Mouse (Mus musculus) intestine, postnatal 0 days (tissue): ENCODE measurements around the gene Mrc2. TPM values are rescaled to one million over a fixed set of nuclear protein-coding genes. Genes with fewer than 3 reads are reported as not detected.

ENCODE experiments used
- ATAC-seq: fragments of 200-750 bp; cut with Nextera tagmentation; 2 replicates; pipeline ENCODE4 v1.8.0; 2017; ENCODE audit warnings: mild to moderate bottlenecking, moderate TSS enrichment, moderate library complexity
- H3K27ac ChIP-seq: fragments of 300-500 bp; sonication (generic); 2 replicates; pipeline ENCODE4 v1.5.1; 2014; ENCODE audit warnings: mild to moderate bottlenecking, low read depth, low read length, moderate library complexity
- H3K27me3 ChIP-seq: fragments of 300-500 bp; sonication (generic); replicated peaks from 2 replicates; pipeline ENCODE4 v1.6.1; 2014; ENCODE audit warnings: low read length, mixed read lengths; ENCODE audit not compliant: control insufficient read depth, insufficient read depth
- H3K36me3 ChIP-seq: fragments of 300-500 bp; sonication (generic); 2 replicates; pipeline ENCODE4 v1.6.1; 2014; ENCODE audit warnings: mild to moderate bottlenecking, moderate library complexity; ENCODE audit not compliant: control insufficient read depth, insufficient read depth
- H3K4me1 ChIP-seq: fragments of 300-500 bp; sonication (generic); replicated peaks from 2 replicates; pipeline ENCODE4 v1.6.1; 2014; ENCODE audit warnings: antibody characterized with exemption, low read length, mixed read lengths; ENCODE audit not compliant: control insufficient read depth, insufficient read depth
- H3K4me2 ChIP-seq: fragments of 300-500 bp; sonication (generic); replicated peaks from 2 replicates; pipeline ENCODE4 v1.6.1; 2014; ENCODE audit warnings: low read depth, mild to moderate bottlenecking, moderate library complexity
- H3K4me3 ChIP-seq: fragments of 300-500 bp; sonication (generic); 2 replicates; pipeline ENCODE4 v1.5.1; 2014; ENCODE audit warnings: low read depth, low read length
- H3K9ac ChIP-seq: fragments of 300-500 bp; sonication (generic); 2 replicates; pipeline ENCODE4 v1.6.1; 2014; ENCODE audit warnings: mild to moderate bottlenecking, low read depth, low read length
- H3K9me3 ChIP-seq: fragments of 300-500 bp; sonication (generic); 2 replicates; pipeline ENCODE4 v1.6.1; 2016; ENCODE audit warnings: mixed run types; ENCODE audit not compliant: control insufficient read depth
- CTCF ChIP-seq: sonication (generic); IDR thresholded peaks from 2 replicates; pipeline ENCODE4 v1.5.1; 2016; ENCODE audit warnings: low read depth, mild to moderate bottlenecking, control low read depth, antibody characterized with exemption, moderate library complexity
- WGBS: fragments of 180-500 bp; shearing (Covaris S2); extraction: QIAGEN DNeasy Blood & Tissue Kit; methylation state at CpG from one replicate; pipeline ENCODE4 v1.1.7; 2014; 5-methylcytosine and 5-hydroxymethylcytosine counted together
- polyA plus RNA-seq: library from polyadenylated mRNA; unstranded; fragments of >200 nt; fragmentation: Nextera tagmentation; extraction: Ambion mirVana; gene quantifications from 2 replicates; pipeline ENCODE4 v1.2.1, GENCODE M21; 2015

The Mrc2 gene
- polyA plus RNA-seq, 1 experiment from 2014 or later = 1.7 TPM

DNA sequence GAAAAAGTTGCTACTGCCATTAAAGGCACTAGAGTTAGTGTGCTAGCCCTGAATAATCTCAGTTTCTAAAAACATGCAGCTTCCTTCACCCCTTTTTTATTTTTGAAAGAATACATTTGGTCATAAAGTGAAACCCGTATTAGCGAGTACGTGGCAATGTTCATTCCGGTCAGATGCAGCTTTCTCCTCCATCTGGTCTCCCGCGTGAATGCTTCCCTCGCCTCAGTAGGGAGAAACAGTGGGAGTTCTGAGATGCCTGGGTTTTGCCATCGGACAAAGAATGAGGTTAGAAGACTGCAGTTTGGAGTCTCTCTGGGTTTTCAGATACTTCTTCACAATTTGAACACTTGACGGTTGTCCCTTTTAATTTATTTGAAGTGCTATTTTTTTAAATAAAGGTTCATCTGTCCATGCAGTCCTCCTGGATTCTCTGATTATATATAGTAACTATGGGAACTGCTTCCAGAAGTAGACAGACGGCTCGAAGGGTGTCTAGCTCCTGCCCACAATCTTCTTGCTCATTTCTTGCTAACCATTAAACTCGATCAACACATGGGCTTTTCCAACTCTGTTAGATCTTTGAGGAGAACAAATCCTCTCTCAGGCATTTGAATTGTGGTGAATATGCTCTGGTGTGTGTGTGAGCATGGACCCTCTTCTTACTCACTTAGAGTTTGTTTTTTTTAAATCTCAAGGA is 10.5 kb upstream of the Mrc2 start:
- H3K27me3 ChIP-seq = no peaks in the 10 kb centered on the region
- H3K9me3 ChIP-seq = no peaks in the 10 kb centered on the region
- H3K4me3 ChIP-seq = no peak overlapping the region
- no peak for ATAC-seq
- no peak for TF ChIP-seq CTCF
- H3K9ac ChIP-seq = no peak overlapping the region
- H3K4me1 ChIP-seq = no peaks in the 10 kb centered on the region; the same call in 1 of the 2 replicates
- H3K36me3 ChIP-seq = peaks cover 61% of the 10 kb centered on the region
- no peak overlapping the region for H3K27ac ChIP-seq
- H3K4me2 ChIP-seq = no peak overlapping the region
- WGBS = 88% methylated on average over 12 of the region's 12 CpGs

DNA sequence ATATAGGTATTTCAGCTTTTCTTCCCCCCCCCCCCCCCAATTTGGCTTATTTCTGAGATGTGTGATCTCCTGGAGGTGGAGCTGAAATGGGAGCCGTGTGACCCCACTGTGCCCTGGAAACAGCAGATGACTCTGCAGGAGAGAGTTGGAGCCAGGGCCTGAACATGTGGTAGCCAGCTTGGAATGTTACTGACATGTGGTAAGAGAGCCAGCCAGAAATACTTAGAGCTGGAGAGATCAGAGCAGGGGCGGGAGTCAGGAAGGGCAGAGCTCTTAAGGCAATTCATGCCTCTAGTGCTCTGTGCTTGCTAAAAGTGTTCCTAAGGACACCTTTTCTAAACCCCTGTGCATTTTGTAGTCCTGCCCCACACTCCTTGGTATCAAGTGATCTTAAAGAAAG is 10.0 kb upstream of the Mrc2 start:
- Histone ChIP-seq H3K4me2 (no peak overlapping the region), H3K27ac (no peak overlapping the region), H3K9me3 (no peaks in the 10 kb centered on the region), H3K4me3 (no peak overlapping the region), H3K36me3 (peaks cover 57% of the 10 kb centered on the region), H3K27me3 (no peaks in the 10 kb centered on the region), H3K9ac (no peak overlapping the region), H3K4me1 (no peaks in the 10 kb centered on the region; the same call in 1 of the 2 replicates)
- TF ChIP-seq CTCF = no peak
- WGBS = 62% methylated on average over 2 of the region's 2 CpGs
- no peak for ATAC-seq

DNA sequence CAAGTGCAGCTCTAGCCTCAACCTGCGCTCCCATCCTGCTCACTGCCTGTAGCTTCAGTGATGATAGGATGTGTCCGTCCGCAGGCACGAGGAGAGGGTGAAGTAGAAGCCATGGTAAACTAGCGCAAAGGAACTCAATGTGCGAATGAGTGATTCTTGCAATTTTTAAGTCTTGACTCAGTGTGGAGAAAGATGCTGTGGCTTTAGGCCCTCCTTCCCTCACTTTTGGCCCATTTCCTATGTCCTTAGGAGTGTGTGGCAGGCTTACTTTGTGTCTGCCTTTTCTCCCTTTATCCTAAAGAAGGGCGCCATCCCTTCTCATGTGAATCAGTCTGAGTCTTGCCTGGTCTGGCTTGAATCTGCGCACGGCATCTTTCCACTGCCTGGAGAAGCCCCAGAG is 9.4 kb upstream of the Mrc2 start:
- Histone ChIP-seq H3K27me3 (no peaks in the 10 kb centered on the region), H3K4me1 (no peaks in the 10 kb centered on the region; the same call in 1 of the 2 replicates), H3K27ac (no peak overlapping the region), H3K36me3 (peaks cover 54% of the 10 kb centered on the region), H3K9ac (no peak overlapping the region), H3K9me3 (no peaks in the 10 kb centered on the region), H3K4me3 (no peak overlapping the region), H3K4me2 (no peak overlapping the region)
- WGBS = 92% methylated on average over 9 of the region's 9 CpGs
- ATAC-seq = no peak
- no peak for TF ChIP-seq CTCF

DNA sequence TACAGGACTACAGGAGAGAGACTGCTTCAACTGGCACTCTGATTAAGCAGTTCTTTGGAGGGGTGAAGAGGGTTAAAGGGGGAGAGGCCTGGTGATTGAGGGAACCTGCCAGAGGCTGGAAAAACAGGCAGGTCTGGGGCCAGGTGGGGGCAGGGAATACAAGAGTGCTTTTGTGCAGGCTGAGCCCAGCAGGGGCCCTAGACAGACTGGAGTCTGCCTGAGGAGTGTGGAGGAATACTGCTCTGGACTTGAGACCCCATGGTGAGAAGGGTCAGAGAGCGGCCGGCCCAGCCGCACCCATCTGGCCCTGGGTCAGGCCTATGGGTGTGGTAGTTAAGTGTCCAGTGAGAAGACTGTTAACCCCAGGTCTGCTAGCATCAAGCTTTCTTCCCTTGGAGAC is 6.7 kb upstream of the Mrc2 start:
- ATAC-seq = peak; percentile 57; the same call in 1 of the 2 replicates
- 46% methylated on average over 3 of the region's 3 CpGs for WGBS
- Histone ChIP-seq H3K4me2 (no peak overlapping the region), H3K9me3 (no peaks in the 10 kb centered on the region), H3K4me1 (no peaks in the 10 kb centered on the region; the same call in 1 of the 2 replicates), H3K4me3 (no peak overlapping the region), H3K27me3 (no peaks in the 10 kb centered on the region), H3K36me3 (peaks cover 42% of the 10 kb centered on the region), H3K27ac (no peak overlapping the region), H3K9ac (no peak overlapping the region)
- no peak for TF ChIP-seq CTCF

DNA sequence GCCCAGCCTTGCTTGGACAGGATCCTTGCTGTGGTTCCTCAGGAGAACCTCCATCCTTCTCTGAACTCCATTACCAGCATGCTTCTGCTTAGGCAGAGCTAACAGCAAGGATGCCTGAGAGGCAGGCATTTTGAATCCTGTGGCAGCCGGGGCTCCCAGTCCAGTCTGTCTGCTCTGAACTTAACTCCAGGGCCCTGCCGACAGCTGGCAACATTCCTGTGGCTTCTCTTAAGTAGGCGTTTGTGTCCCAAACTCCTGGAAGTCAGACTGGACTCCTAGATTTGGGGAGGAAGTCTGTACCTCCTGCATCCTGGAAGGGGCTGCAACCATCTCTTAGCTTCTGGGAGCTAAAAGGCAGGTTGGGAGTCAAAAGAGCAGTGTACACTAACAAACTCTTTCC is 3.0 kb upstream of the Mrc2 start:
- H3K36me3 ChIP-seq = peaks cover 12% of the 10 kb centered on the region; the same call in 1 of the 2 replicates
- no peak for TF ChIP-seq CTCF
- H3K4me1 ChIP-seq = no peaks in the 10 kb centered on the region; the same call in 1 of the 2 replicates
- no peaks in the 10 kb centered on the region for H3K9me3 ChIP-seq
- H3K4me3 ChIP-seq = no peak overlapping the region
- WGBS = 68% methylated on average over 3 of the region's 3 CpGs
- no peak overlapping the region for H3K27ac ChIP-seq
- no peak overlapping the region for H3K9ac ChIP-seq
- H3K27me3 ChIP-seq = peaks cover 15% of the 10 kb centered on the region; the same call in 1 of the 2 replicates
- no peak for ATAC-seq
- no peak overlapping the region for H3K4me2 ChIP-seq

DNA sequence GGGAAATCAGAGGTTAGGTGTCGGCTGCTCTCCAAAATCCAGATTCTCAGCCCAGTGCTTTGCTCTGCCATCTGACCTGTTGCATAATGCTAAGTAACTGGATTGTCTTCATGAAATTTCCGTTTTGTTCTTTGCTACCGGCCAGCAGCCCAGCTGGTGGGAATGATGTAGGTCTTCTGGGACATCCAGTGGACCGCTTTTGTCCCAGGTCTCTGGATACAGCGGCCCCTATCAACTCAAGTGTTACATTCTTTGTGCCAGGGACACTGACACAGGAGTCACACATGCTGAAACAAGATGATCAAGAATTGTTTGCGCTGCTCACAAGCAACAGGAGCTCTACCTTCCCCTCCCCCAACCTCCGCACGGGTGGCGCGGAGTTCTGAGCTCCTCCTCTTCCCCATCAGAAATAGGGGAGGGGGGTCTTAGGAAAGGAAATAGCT is 741 bp upstream of the Mrc2 start:
- peak overlapping the region; percentile 42; the same call in 1 of the 2 replicates for H3K9ac ChIP-seq
- no peak overlapping the region for H3K27ac ChIP-seq
- H3K36me3 ChIP-seq = no peaks in the 10 kb centered on the region
- WGBS = 19% methylated on average over 10 of the region's 10 CpGs
- no peaks in the 10 kb centered on the region for H3K4me1 ChIP-seq
- no peak for TF ChIP-seq CTCF
- ATAC-seq = no peak
- no peaks in the 10 kb centered on the region for H3K9me3 ChIP-seq
- peak overlapping the region; percentile 49 for H3K4me3 ChIP-seq
- peak overlapping the region; percentile 71 for H3K4me2 ChIP-seq
- H3K27me3 ChIP-seq = peaks cover 15% of the 10 kb centered on the region; the same call in 1 of the 2 replicates
